Mouse (Mus musculus) brain, embryonic 14.5 days (tissue): Measurements from ENCODE around the gene Dab2ip. TPM values are rescaled to one million over a fixed set of nuclear protein-coding genes. Genes with fewer than 3 reads are reported as not detected.
A peak's percentile ranks its signal among the peaks of the same experiment; 100 is the strongest.

Experiments
- DNase-seq: peaks from one replicate; pipeline ENCODE4 v3.0.0-alpha.2; 2011; ENCODE audit warnings: low read depth
- CTCF ChIP-seq: fragments of 200-500 bp; IDR thresholded peaks from 2 replicates; pipeline ENCODE4 v1.5.1; 2012; ENCODE audit warnings: inconsistent platforms, mild to moderate bottlenecking, moderate library complexity, borderline replicate concordance; ENCODE audit not compliant: insufficient read depth, insufficient read length; ENCODE audit errors: extremely low read depth
- POLR2A ChIP-seq: fragments of 200-500 bp; IDR thresholded peaks from 2 replicates; pipeline ENCODE4 v1.6.1; 2012; ENCODE audit warnings: mild to moderate bottlenecking, inconsistent platforms, borderline replicate concordance; ENCODE audit not compliant: poor library complexity, insufficient read depth, insufficient read length, severe bottlenecking; ENCODE audit errors: extremely low read depth
- polyA plus RNA-seq: library from polyadenylated mRNA; depleted of rRNA; stranded (reverse); fragments of >200 nt; gene quantifications from 2 replicates; pipeline ENCODE4 v1.2.3, GENCODE M21; 2012

Gene Dab2ip
- polyA plus RNA-seq, 1 experiment, result 126 TPM

- no peak for DNase-seq
- no peak for TF ChIP-seq POLR2A
- no peak for TF ChIP-seq CTCF
Measured at GRCm38 (mm10) chr2:35669217-35669616, 111.2 kb downstream of the Dab2ip start.

- no peak for TF ChIP-seq POLR2A
- TF ChIP-seq CTCF, result no peak
- no peak for DNase-seq
Measured at GRCm38 (mm10) chr2:35669748-35670147, 111.7 kb downstream of the Dab2ip start.

GRCm38 (mm10) chr2:35670300-35670699, 112.2 kb downstream of the Dab2ip start:
- no peak for TF ChIP-seq CTCF
- TF ChIP-seq POLR2A, result no peak
- no peak for DNase-seq

GRCm38 (mm10) chr2:35671980-35672910, 114.2 kb downstream of the Dab2ip start:
- TF ChIP-seq POLR2A (no peak), CTCF (no peak)
- peak; percentile 41 for DNase-seq

GRCm38 (mm10) chr2:35673181-35673580, 115.1 kb downstream of the Dab2ip start:
- TF ChIP-seq CTCF (no peak), POLR2A (no peak)
- DNase-seq, result no peak

- DNase-seq, result no peak
Measured at GRCm38 (mm10) chr2:35673986-35674385, 115.9 kb downstream of the Dab2ip start.

GRCm38 (mm10) chr2:35674431-35674830, 116.4 kb downstream of the Dab2ip start:
- no peak for DNase-seq
- TF ChIP-seq CTCF (no peak), POLR2A (no peak)

More at GRCm38 (mm10) chr2:35673986-35674385, 115.9 kb downstream of the Dab2ip start:
- no peak for TF ChIP-seq POLR2A
- no peak for TF ChIP-seq CTCF

- TF ChIP-seq POLR2A (no peak), CTCF (no peak)
- DNase-seq, result peak; percentile 86
Measured at GRCm38 (mm10) chr2:35676075-35676665, 118.1 kb downstream of the Dab2ip start.

- peak; percentile 82 for DNase-seq
- no peak for TF ChIP-seq CTCF
- TF ChIP-seq POLR2A, result no peak
Measured at GRCm38 (mm10) chr2:35677855-35678254, 119.8 kb downstream of the Dab2ip start.

- no peak for DNase-seq
- TF ChIP-seq POLR2A (no peak), CTCF (no peak)
Measured at GRCm38 (mm10) chr2:35678440-35678839, 120.4 kb downstream of the Dab2ip start.

- DNase-seq, result peak; percentile 28
- TF ChIP-seq CTCF (no peak), POLR2A (no peak)
Measured at GRCm38 (mm10) chr2:35679812-35680672, 122.0 kb downstream of the Dab2ip start.

- no peak for TF ChIP-seq CTCF
- no peak for TF ChIP-seq POLR2A
- DNase-seq, result peak; percentile 75
Measured at GRCm38 (mm10) chr2:35680833-35681232, 122.8 kb downstream of the Dab2ip start.
